Mouse (Mus musculus) liver, embryonic 14.5 days (tissue): ENCODE data around the gene Gm20878.
"Not testable (repeated sequence)": the region's sequence is repeated elsewhere in the genome, so short reads cannot be mapped to it uniquely, and the experiment has no call there.

Experiments
- CTCF ChIP-seq: IDR thresholded peaks from 2 replicates; pipeline ENCODE4 v1.5.1; 2016; ENCODE audit warnings: antibody characterized with exemption, low read depth, control low read depth
- EP300 ChIP-seq: IDR thresholded peaks from 2 replicates; pipeline ENCODE4 v1.6.1; 2016; ENCODE audit warnings: antibody characterized with exemption, low read depth

- TF ChIP-seq CTCF, EP300: not testable (repeated sequence)
Observed at GRCm38 (mm10) chr4:41941272-41941671, at the start of gene Gm20878.
